Mouse (Mus musculus) Patski (cell line): ENCODE measurements around the gene Fam126a. TPM values are rescaled to one million over a fixed set of nuclear protein-coding genes. Genes with fewer than 3 reads are reported as not detected.
A peak's percentile ranks its signal among the peaks of the same experiment; 100 is the strongest.

Source experiments
- ATAC-seq: fragments of 100-300 bp; one replicate; pipeline ENCODE4 v1.8.0; 2021
- CTCF ChIA-PET: fragments of 350-600 bp; sonication (Branson Sonifier 250); formaldehyde crosslinking; loops from one replicate; lab custom pipeline; 2022; ENCODE audit warnings: inconsistent platforms; lab: Charles Lee
- POLR2A ChIA-PET: fragments of 350-600 bp; sonication (Branson Sonifier 250); formaldehyde crosslinking; loops from one replicate; lab custom pipeline; 2022; ENCODE audit warnings: antibody characterized with exemption, inconsistent platforms; lab: Charles Lee
- DNase-seq: peaks from one replicate; pipeline ENCODE4 v3.0.0-alpha.2; 2011; ENCODE audit warnings: low read depth, low spot score
- H3K27me3 ChIP-seq: fragments of 371-371 bp; one replicate; pipeline ENCODE4 v1.5.1; 2021
- CTCF ChIP-seq: fragments of 100-300 bp; IDR thresholded peaks from one replicate; pipeline ENCODE4 v1.5.1; 2021
- in situ Hi-C: fragments of 300-500 bp; cut with MboI; formaldehyde crosslinking; loops from 3 replicates; pipeline ENCODE4 v1.11.1; 2018; ENCODE audit warnings: low pct_unique_long_range_greater_than_20kb, mixed read lengths
- polyA plus RNA-seq: library from polyadenylated mRNA; unstranded; gene quantifications from one replicate; pipeline ENCODE4 v1.2.3, GENCODE M21; 2021

Fam126a gene
- polyA plus RNA-seq, 1 experiment from 2014 or later: 29.9 TPM

- no peaks in the 10 kb centered on the region for H3K27me3 ChIP-seq
- no peak for ATAC-seq
- in situ Hi-C loops: no loop called here
- CTCF ChIA-PET: interaction anchor here (0.9 to 1.8 kb wide), 4 partner anchors 11 to 87 kb away, joined by 3 to 5 read pairs (median 4); no protein-coding TSS in a partner anchor
- DNase-seq: no peak
- TF ChIP-seq CTCF: no peak
- POLR2A ChIA-PET: no interaction called here
Measured at GRCm38 (mm10) chr5:24056865-24057264, 26.4 kb upstream of the Fam126a start.

GRCm38 (mm10) chr5:24054382-24054781 lies 23.9 kb upstream of the Fam126a start:
- no peaks in the 10 kb centered on the region for H3K27me3 ChIP-seq
- CTCF ChIA-PET: interaction anchor here (1.1 kb wide), 2 partner anchors 10 to 164 kb away, joined by 3 read pairs; no protein-coding TSS in a partner anchor
- no peak for DNase-seq
- ATAC-seq: no peak
- in situ Hi-C loops: no loop called here
- POLR2A ChIA-PET: interaction anchor here (1.0 kb wide), 1 partner anchor 9 kb away, joined by 3 read pairs; no protein-coding TSS in a partner anchor
- TF ChIP-seq CTCF: no peak

- ATAC-seq (peak; percentile 26), DNase-seq (no peak)
- in situ Hi-C loops: no loop called here
- H3K27me3 ChIP-seq: no peaks in the 10 kb centered on the region
- no peak for TF ChIP-seq CTCF
- ChIA-PET CTCF (interaction anchor here (1.1 to 1.5 kb wide), 2 partner anchors 14 to 163 kb away, joined by 3 to 5 read pairs; no protein-coding TSS in a partner anchor), POLR2A (no interaction called here)
Measured at GRCm38 (mm10) chr5:24053245-24054190, 23.0 kb upstream of the Fam126a start.

- no peak for DNase-seq
- ATAC-seq: no peak
- ChIA-PET POLR2A (no interaction called here), CTCF (interaction anchor here (1.0 to 1.5 kb wide), 5 partner anchors 8 to 16 kb away, joined by 3 to 5 read pairs (median 3); no protein-coding TSS in a partner anchor)
- no peak for TF ChIP-seq CTCF
- in situ Hi-C loops: no loop called here
- H3K27me3 ChIP-seq: no peaks in the 10 kb centered on the region
Measured at GRCm38 (mm10) chr5:24051755-24052675, 21.5 kb upstream of the Fam126a start.

GRCm38 (mm10) chr5:24047821-24048220 lies 17.3 kb upstream of the Fam126a start:
- CTCF ChIA-PET: interaction anchor here (1.3 kb wide), 1 partner anchor 16 kb away, joined by 3 read pairs; no protein-coding TSS in a partner anchor
- no peak for TF ChIP-seq CTCF
- DNase-seq (no peak), ATAC-seq (no peak)
- POLR2A ChIA-PET: no interaction called here
- in situ Hi-C loops: no loop called here
- no peaks in the 10 kb centered on the region for H3K27me3 ChIP-seq

GRCm38 (mm10) chr5:24047001-24047400 lies 16.5 kb upstream of the Fam126a start:
- CTCF ChIA-PET: interaction anchor here (1.3 kb wide), 1 partner anchor 17 kb away, joined by 3 read pairs; no protein-coding TSS in a partner anchor
- no peaks in the 10 kb centered on the region for H3K27me3 ChIP-seq
- POLR2A ChIA-PET: no interaction called here
- ATAC-seq: no peak
- in situ Hi-C loops: no loop called here
- no peak for TF ChIP-seq CTCF
- no peak for DNase-seq

- DNase-seq: no peak
Measured at GRCm38 (mm10) chr5:24045998-24046631, 15.6 kb upstream of the Fam126a start.

GRCm38 (mm10) chr5:24044387-24044786 lies 13.9 kb upstream of the Fam126a start:
- DNase-seq: no peak
- CTCF ChIA-PET: no interaction called here
- TF ChIP-seq CTCF: no peak
- in situ Hi-C loops: no loop called here
- H3K27me3 ChIP-seq: no peaks in the 10 kb centered on the region
- POLR2A ChIA-PET: no interaction called here
- no peak for ATAC-seq

More at GRCm38 (mm10) chr5:24045998-24046631, 15.6 kb upstream of the Fam126a start:
- ATAC-seq: no peak
- ChIA-PET POLR2A (interaction anchor here (0.6 kb wide), 1 partner anchor 150 kb away, joined by 3 read pairs; no protein-coding TSS in a partner anchor), CTCF (no interaction called here)
- in situ Hi-C loops: no loop called here
- no peaks in the 10 kb centered on the region for H3K27me3 ChIP-seq
- TF ChIP-seq CTCF: no peak

GRCm38 (mm10) chr5:24043367-24043766 lies 12.9 kb upstream of the Fam126a start:
- DNase-seq: no peak
- no peak for ATAC-seq
- H3K27me3 ChIP-seq: no peaks in the 10 kb centered on the region
- CTCF ChIA-PET: no interaction called here
- no peak for TF ChIP-seq CTCF
- in situ Hi-C loops: no loop called here
- POLR2A ChIA-PET: no interaction called here
